Mouse (Mus musculus) c-Kit-positive CD71-negative TER-119-negative erythroid progenitor cells, embryonic 14.5 days (primary cell): ENCODE data around the gene Schip1.

Experiments
- DNase-seq: peaks from one replicate; pipeline ENCODE4 v3.0.0-alpha.2; 2013; ENCODE audit warnings: low read depth

Schip1 gene

DNA sequence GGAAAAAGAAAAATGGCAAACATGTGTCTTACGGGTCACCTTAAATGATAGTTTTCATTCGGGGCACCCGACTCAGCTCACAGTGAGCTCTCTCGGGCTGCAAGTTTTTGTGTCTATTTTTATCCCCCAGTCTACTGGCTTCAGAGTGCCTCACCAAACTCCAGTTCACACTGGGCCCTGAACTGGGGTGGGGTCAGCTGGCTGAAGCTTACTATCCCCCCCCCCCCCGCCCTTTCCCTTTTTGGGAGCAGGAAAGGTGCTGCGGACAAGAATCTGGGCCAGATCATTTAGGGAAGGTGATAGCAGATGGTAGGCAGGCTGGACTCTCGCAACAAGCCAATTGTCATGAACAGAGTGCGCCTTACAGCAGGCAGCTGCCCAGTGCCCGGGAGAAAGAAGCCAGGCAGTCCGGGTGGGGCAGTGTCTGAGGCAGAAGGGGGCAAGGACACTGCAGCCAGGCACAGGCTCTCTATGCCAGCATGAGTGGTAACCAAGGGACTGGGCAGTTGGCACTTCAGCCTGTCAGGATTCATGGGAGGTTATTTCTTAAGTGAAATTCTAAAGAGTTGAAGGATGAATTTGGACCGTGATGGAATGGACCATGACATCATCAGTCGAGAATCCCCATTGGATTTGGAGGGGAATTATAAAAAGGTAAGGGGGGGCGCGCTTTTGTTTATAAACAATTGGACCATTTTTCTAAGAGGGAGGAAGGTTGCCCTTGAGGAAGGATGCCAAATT lies 519.3 kb downstream of the Schip1 start:
- DNase-seq, result no peak

DNA sequence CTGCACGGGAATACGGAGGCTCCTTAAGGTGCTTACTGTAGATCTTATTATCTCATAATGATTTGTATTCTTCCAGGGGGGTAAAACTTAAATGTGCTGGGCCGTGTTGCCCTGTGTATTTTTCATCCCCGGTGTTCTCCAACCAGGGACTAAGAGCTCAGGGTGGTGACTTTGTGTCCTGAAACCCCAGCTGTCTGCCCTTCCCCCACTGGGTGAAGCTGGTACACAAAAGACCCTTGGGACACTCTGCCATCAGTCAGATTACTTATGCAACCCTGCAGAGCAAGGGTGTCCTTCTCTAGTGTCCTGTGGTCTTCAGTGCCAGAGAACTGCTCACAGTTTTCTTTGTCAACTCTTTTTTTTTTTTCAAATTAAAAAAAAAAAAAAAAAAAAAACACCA lies 520.6 kb downstream of the Schip1 start:
- DNase-seq, result no peak

DNA sequence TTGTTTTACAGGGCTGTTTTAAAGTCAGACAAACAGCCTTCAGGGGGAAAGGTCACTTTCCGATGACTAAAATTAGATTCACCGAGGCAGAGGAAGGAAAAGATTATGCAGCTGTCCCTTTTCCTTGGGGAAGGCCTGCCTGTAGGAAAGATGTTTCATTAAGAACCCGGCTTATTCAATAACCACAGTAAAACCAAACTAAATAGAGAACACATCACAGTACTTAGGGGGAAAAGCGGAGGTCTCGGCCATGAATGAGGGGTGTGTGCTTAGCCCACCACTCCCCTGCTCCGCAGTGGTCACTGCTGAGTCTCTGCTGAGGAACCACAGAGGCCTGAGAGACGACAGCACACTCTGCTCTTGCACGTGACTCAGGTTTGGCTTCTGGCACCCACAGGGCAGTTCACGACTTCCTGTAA lies 522.1 kb downstream of the Schip1 start:
- no peak for DNase-seq

DNA sequence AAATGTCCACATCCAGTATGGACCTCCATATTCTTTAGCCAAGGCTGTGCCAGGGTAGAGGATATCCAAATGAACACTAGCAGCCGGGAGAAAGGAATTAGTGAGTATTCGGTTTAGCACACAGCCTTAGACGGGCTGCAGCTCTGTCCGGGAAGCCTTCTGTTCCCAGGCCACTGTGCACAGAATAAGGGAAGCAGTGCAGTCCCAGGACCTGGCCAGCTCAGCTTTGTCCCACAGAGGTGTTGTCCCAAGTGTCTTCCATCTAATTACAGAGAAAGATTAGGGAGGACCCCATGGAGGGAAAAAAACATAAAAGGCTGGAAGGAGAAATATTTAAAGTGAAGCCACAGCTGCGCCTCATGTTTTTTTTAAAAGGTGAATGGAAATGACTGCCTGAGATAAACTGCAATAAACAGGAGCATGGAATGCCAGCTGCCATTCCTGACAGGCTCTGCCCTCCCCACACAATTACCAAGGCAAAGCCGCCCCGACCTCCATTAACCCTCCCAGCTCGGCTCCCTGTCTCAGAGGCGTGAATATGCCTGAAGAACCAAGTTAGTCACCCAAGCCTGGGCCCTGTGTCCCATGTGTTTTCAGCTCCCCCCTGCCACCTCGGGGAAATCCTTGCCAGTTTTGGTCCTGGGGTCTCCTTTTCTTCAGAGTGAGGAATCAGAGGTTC lies 523.1 kb downstream of the Schip1 start:
- DNase-seq, result no peak

DNA sequence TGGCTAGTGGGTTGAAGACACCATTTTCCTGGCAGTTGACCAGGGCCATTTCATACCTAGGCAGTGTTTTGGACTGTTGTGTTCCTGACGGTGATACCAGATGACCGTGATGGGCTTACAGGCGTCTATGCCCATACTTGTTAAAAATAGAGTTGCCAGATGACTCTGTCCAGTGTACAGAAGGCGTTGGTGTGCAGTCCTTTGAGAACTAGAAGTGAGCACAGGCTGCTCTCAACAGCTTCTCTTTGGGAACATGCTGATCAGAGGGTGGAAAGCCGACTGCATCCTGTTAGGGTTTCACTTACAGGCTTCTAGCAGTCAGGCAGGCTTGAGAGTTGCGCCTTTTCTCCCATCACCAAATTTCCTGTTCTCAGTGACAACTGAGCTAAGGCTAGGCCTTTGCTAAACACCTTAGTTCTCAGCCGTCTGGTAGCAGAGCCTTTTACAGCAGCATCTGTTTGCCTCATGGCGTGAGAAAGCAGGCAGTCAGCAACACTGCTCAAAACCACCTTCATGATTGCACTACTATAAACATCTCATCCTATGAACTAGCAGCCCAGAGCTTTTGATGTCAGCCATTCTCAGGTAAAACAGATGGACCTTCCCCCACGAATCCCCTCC lies 524.7 kb downstream of the Schip1 start:
- no peak for DNase-seq

DNA sequence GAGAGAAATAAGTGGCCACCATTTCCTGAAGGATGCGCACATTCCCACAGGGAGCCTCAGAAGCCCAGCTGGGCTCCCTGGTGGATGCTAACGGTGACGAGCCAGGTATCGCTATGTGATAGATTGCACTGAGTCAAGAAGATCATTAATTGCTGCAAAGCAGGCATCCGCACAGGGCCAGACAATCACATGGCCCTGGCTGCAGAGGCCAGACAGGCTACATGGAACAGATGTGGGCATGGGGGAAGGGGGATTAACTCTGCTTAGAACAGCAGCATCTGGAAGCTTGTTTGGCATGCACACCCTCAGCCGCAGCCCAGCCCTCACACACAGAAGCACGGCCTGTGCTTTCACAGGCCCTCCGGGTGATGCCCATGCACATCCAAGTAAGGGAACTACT lies 525.8 kb downstream of the Schip1 start:
- DNase-seq, result no peak

DNA sequence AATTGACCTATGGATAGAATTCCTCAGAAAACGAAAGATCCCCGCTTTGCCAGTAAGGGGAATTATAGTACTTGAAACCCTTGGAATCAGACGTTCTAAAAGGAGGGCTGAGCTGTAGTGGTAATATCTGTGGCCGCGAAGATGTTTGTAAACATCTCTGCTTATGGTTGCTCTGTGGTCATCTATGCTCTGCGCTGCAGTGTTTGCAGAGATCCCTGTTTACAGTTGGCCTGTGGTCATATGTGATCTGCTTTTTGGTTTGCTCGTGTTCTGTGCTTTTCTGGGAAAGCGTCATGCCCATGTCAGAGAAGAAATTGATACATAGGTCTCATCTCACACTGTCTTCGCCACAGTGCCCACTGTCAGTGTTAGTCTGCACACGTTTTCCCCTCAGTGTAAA lies 528.0 kb downstream of the Schip1 start:
- DNase-seq, result no peak

DNA sequence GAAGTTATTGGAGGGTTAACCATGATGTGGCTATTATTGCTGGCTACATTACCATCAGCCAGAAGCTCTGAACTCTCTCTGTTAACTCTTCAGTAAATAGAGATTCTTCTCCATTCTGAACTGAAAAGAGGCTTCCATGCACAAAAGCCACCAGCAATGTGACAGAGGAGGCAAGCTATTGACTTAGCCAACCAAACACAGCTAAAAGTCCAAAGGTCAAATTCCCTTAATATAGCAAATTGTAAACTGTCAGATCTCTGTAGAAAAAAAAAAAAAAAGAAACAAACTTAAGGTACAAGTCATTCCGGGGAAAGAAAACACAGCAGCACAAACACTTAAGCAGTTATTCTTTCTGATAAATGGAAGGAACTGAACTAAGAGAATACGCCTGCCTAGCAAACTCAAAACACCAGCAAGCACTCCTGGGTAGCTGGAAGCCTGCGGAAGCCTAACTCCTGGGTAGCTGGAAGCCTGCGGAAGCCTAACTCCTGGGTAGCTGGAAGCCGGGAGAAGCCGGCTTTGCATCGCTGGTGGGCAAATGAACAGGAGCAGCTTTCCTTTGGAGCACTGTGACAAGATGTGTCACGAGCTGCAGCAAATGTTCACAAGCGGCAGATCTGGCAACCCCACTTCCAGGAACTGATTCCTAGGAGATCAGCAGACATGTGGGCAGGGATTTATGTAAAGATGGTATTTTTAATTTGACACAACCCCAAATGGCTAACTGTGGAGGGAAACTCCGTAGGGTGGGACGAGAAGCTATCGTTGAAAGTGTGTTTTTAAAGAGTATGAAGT lies 528.7 kb downstream of the Schip1 start:
- DNase-seq, result no peak

DNA sequence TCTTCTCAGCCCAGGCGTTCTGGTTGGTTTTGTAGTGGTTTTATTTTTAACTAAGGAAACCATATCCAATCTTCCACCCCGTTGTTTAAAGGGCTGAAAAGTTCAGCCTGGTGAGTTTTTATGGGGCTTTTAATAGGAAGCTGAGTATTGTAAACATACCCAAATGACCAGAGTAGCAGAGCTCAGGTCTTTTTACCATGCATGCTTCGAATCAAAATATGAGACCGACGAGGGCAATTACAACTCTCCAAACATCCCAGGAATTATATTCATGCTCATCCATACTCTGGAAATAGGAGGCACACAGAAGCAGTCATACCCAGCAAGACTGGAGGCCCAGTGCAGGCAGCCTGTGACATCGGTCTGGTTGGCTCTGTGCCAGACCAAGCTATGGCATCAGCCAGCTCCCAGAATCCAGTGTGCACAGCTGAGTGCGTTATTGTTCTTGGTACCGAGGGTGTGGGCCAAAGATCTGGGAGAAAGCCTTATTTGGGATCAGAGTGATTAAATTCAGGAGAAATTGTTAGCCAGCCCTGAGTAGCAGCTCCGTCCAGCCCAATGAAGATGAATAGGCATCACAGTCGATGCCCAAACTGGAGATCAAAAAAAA lies 530.8 kb downstream of the Schip1 start:
- no peak for DNase-seq

DNA sequence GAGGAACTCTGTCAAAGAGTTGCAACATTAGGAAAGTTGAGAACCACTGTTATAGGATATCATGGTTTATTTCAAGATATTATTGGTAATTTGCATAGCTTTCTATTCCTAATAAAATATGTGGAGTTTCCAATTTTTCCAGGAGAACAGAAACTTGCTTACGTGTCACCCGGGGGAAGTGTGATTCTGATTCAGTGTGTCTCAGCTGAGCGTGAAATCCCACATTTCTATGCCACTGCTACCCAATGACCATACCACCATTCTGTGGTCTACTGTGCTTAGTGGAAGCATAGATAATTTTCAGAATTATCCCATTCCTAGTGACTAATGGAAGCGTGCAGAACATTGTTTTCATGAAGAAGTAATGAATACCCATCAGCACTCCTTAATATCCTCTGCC lies 532.3 kb downstream of the Schip1 start:
- DNase-seq, result no peak

DNA sequence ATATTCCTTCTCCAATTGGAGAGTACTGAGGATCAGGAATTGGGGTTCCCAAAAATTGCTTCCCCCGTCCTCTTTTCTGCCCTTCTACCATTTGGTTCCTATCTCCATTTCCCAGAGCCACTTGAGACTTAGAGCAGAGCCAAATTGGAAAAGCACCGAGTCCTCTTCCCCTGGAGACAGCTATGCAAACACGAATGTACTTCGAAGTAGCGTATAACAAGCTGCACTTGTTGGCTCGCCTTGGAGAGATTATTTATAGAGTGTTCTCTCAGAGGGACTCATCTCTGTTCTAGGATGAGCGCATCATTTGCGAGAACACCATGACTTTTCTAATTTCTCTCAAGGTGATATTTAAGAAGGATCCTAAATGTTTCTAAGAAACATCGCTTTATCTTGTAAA lies 538.3 kb downstream of the Schip1 start:
- DNase-seq, result no peak

DNA sequence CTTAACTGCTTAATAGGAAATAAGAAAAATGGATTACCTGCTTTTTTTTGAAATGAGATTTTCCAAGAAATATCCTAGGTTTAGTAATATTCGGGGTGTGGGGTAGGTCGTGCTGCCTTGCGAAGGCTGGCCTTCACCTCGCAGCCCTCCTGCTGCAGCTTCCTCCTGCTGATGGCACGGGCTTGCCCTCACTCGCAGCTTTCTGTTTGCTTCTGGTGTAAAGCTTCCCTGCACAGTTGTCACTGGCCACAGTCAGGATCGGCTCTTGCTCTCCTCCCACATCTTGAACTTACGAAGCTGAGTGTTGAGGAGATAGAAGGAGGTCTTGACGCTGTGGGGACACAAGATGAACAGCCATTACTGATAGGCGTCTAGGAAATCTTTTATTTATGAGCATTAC lies 539.9 kb downstream of the Schip1 start:
- DNase-seq, result no peak

DNA sequence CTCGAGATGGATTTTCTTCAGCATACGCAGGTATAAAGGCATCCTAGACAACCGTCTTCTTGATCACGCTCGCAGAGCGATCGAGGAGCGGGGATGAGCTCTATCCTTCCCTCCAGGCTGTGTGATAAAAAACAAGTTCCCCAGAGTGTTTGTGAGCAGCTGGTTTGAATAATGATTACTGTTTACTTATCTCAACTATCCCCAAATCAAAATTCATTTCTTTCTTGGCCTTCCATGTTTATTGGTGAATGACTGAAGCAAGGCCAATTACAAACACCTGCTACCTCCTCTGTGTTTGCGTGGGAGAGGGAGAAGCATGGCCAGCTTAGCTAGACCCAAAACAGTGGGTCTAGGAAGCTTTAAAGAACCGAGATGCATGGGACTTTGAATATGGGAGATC lies 540.4 kb downstream of the Schip1 start:
- DNase-seq, result no peak

DNA sequence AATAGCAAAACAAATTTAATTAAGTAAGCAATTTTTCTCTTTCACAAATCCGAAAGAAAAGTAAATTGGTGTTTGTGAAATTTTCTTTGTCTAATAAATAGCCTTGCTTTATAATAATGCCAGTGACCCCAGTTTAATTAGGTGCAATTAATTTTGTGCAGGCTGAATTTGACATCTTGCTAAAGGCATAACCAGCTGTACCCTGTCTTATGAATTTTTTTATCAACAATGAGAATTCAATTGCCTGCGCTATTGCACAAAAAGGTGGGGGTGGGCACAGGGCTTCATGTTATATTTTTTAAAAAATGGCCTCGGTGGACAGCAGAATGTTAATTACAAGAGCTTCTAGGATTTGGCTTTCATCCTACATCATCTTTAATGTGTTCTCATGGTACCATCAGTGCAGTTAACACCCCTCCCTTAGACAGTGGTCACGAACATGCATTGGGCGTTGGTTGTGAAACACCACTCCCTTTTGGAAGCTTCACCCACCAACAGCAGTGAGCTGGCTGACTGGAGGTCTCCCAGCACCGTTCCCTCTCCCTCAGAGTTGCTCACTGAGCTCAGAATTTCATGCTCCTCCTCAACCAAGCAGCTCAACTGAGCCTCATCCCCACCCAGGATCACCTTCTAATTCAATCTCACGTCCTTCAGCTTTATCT lies 541.5 kb downstream of the Schip1 start:
- no peak for DNase-seq

DNA sequence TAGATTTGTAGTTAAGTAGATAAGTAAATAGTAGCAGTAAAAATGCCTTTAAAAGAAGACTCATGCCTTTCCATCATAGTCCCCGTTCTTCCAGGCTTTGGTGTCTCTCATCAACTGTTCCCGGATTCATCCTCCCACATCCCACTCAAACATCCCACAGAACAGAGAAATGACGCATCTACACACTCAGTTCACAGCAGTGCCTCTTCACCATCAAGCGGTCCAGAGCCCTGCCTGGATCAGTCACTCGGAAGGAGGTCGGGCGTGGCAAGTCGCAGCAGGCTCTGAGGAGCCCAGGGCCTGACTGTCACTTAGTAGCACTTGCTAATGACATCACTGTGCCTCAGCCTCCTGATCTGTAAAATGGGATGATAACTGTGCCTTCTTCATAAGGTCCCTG lies 542.1 kb downstream of the Schip1 start:
- no peak for DNase-seq

DNA sequence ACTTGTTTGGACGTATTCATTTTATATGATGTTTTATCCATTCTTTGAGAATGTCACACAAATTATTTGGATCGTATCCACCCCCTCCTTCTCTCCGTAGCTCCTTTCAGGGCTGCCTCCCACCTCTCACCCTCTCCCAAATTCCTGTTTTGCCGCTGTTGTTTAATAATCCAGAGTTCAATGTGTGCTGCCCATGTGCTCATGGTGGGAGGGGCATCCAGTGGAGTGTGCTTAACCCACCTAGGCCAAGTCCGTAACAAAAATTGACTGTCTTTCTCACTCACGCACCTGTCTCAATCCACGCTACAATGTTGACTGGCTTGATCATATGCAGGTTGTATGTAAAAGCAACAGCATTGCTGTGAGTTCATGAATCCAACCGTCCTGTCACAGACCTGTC lies 542.7 kb downstream of the Schip1 start:
- DNase-seq, result no peak

DNA sequence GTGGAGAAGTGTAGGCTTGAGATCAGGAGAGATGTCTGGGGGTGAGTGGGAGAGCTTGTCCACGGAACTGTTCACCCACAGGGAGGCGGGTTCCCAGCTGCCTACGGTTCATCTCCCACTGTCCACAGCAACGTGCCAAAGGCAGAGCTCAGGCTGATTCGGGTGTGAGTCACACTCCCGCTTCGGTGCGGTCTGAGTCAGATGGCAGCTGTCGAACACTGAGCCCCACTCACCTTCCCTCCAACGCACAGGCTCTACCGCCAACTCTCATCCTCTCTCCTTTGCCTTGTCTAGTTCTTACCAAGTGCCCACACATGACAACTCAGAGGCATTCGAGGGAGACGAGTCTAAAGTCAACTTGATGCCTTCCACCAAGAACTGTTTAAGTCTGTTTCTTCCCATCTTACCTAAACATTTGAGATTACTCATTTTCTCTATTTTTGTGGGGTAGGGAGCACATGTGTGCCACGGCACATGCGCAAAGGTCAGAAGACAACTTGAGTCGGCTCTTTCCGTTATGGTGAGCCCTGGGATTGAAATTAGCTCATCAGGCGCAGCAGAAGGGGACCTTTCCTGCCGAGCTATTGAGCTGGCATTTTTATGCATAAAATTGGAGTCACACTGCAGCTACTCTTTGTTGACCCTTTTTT lies 544.4 kb downstream of the Schip1 start:
- DNase-seq, result no peak

DNA sequence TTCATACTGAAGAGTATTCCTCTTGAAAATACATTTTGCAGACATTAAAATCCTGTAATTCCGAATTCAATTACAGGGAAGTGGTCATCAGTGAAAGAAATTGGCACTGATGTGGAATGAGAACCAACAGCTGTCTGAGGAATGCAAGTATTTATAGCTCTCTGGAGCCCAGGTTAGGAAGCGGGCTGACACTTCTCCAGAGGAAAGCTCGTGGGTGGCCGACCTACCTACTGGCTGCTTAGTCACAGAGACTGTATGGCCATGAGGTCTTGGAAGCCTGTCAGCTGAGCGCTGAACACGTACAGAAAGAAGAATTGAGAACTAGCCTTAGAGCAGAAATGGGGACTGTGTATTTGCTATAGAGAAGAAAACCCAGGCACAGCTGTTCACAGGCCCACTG lies 545.4 kb downstream of the Schip1 start:
- no peak for DNase-seq

DNA sequence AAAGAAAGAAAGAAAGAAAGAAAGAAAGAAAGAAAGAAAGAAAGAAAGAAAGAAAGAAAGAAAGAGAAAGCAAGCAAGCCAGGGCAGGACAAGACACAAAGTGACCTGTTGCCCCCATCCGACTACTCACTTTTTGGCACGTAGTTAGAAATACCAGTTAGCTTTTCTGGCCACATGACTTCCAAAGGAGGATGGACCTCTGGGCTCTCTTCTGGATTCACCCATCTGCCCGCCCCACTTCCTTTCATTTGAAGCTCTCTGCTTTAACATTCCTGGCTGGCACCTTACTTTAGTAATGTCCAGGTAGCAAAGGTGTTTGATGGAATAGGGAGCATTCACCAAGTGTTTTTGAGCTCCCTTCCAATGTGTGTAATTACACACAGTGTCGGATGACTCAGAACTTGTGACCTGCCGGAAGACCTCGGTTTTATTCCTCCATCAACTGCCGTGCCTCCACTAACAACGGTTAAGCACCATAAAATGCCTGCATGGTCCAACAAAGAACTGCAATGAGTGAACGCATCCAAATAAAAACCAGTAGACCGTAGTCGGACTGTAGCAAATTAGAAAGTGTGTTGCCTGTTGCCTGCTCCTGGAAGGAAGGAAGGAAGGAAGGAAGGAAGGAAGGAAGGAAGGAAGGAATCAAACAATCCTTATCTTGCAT lies 546.1 kb downstream of the Schip1 start:
- no peak for DNase-seq

DNA sequence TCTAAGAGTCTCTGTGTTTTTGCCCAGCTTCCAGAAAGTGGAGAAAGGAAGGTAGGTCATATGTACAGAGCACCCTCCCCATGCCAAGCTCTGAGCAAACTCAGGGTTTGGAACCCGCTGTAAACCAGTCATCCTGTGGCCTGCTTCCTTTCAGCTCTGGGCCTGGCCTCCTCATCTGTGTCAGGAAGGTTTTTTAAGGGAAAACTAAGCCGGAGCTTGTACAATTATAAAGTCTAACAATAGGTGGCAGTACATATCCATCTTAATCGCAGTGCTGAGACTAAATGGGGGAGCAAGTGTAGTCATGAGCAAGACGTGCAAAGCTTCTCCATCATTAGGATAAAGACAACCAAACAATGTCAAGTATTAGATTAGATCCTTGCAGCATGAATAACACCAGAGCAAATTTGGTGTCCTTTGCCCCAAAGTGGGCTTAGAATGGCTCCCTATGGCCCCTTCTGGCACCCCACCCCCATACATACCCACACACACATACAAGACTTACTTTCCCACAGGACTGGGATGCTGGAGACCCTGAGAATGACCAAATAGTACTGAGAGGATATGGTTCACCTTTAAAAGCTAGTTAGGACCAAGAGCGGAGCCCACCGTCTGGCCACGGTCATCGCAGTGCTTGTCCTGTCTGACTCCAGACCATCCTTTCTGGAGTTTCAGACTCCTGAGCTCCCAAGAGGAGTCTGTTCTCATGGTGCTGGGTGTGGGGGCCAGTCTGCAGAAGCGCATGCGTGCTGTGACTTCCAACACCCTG lies 550.6 kb downstream of the Schip1 start:
- DNase-seq, result peak; percentile 63
